Mouse (Mus musculus) hindbrain, embryonic 11.5 days (tissue): Measurements from ENCODE around the gene Hagh. TPM values are rescaled to one million over a fixed set of nuclear protein-coding genes. Genes with fewer than 3 reads are reported as not detected.

Source experiments
- ATAC-seq: fragments of 200-750 bp; cut with Nextera tagmentation; 2 replicates; pipeline ENCODE4 v1.8.0; 2017; ENCODE audit warnings: mild to moderate bottlenecking, moderate TSS enrichment, moderate library complexity; ENCODE audit not compliant: low FRiP score
- DNase-seq: peaks from one replicate; pipeline ENCODE4 v3.0.0-alpha.2; 2015; ENCODE audit warnings: low spot score
- H3K27ac ChIP-seq: fragments of 300-500 bp; sonication (generic); 2 replicates; pipeline ENCODE4 v1.5.1; 2014; ENCODE audit warnings: mild to moderate bottlenecking, low read depth, low read length
- H3K27me3 ChIP-seq: fragments of 300-500 bp; sonication (generic); 2 replicates; pipeline ENCODE4 v1.6.1; 2014; ENCODE audit warnings: mild to moderate bottlenecking, low read length, moderate library complexity, mixed read lengths; ENCODE audit not compliant: control insufficient read depth, insufficient read depth
- H3K36me3 ChIP-seq: fragments of 300-500 bp; sonication (generic); 2 replicates; pipeline ENCODE4 v1.6.1; 2014; ENCODE audit warnings: mild to moderate bottlenecking, low read length, moderate library complexity, mixed read lengths; ENCODE audit not compliant: control insufficient read depth, insufficient read depth
- H3K4me1 ChIP-seq: fragments of 300-500 bp; sonication (generic); replicated peaks from 2 replicates; pipeline ENCODE4 v1.6.1; 2014; ENCODE audit warnings: low read length, mixed read lengths; ENCODE audit not compliant: control insufficient read depth, insufficient read depth
- H3K4me2 ChIP-seq: fragments of 300-500 bp; sonication (generic); replicated peaks from 2 replicates; pipeline ENCODE4 v1.6.1; 2014; ENCODE audit warnings: mild to moderate bottlenecking, low read depth, low read length
- H3K4me3 ChIP-seq: fragments of 300-500 bp; sonication (generic); 2 replicates; pipeline ENCODE4 v1.5.1; 2014; ENCODE audit warnings: low read depth, low read length
- H3K9ac ChIP-seq: fragments of 300-500 bp; sonication (generic); 2 replicates; pipeline ENCODE4 v1.6.1; 2014; ENCODE audit warnings: low read depth, low read length
- H3K9me3 ChIP-seq: fragments of 300-500 bp; sonication (generic); 2 replicates; pipeline ENCODE4 v1.6.1; 2016; ENCODE audit warnings: low read length; ENCODE audit not compliant: control insufficient read depth
- WGBS: fragments of 180-500 bp; shearing (Covaris S2); extraction: QIAGEN DNeasy Blood & Tissue Kit; methylation state at CpG from one replicate; pipeline ENCODE4 v1.1.7; 2014; 5-methylcytosine and 5-hydroxymethylcytosine counted together
- polyA plus RNA-seq: library from polyadenylated mRNA; unstranded; fragments of >200 nt; fragmentation: Nextera tagmentation; extraction: Ambion mirVana; gene quantifications from 2 replicates; pipeline ENCODE4 v1.2.1, GENCODE M21; 2014

The Hagh gene
- polyA plus RNA-seq, 1 experiment from 2014 or later: 31.5 TPM

DNA sequence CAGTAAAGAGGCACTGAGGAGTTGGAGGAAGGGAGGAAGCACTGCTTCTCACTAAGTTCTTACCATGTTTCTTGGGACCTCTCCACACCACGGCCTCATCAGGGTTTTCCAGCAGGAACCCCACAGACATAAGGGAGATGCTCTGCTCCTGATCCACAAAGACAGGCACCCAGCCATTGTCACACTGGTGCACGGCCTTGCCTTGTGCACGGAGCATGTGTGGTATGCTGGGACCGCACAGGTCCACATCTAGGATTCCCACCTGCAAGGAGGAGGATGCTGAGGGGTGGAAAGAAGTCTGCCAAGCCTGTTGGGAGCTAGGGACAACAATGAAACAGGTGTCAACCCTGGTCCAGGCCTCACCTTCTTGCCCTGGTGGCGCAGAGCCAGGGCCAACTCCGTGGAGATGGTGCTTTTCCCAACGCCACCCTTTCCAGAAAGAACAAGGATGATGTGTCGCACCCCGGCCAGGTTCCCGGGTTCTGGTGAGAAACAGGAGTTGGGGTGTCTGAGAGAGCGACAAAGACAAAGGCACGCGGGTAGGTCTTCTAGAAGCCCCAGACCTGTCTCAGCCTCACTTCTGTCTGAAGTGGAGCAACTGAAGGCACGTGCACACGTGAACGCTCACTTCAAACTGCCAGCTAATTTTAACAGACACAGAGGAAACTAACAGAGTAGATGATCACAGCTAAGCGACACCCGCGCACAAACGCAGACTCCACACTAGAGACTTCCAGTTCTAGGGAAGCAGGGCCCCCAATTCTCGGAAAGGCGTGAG is 45.6 kb downstream of the Hagh start:
- no peak for DNase-seq
- peaks cover 8% of the 10 kb centered on the region; the same call in 1 of the 2 replicates for H3K4me1 ChIP-seq
- H3K4me2 ChIP-seq: peak overlapping the region; percentile 82
- WGBS: 27% methylated on average over 22 of the region's 22 CpGs
- no peaks in the 10 kb centered on the region for H3K9me3 ChIP-seq
- H3K9ac ChIP-seq: peak overlapping the region; percentile 59
- H3K27ac ChIP-seq: no peak overlapping the region
- no peaks in the 10 kb centered on the region for H3K27me3 ChIP-seq
- 0 out of 2 replicates have a peak, but pooled peaks have one; percentile 1 for ATAC-seq
- peak overlapping the region; percentile 82 for H3K4me3 ChIP-seq
- H3K36me3 ChIP-seq: no peaks in the 10 kb centered on the region; the same call in 1 of the 2 replicates

- no peaks in the 10 kb centered on the region for H3K27me3 ChIP-seq
- peak; percentile 96 for DNase-seq
- H3K4me2 ChIP-seq: peak within 1 kb of the TSS; percentile 91
- peak; percentile 97 for ATAC-seq
- WGBS: under 1% methylated on average over 69 of the region's 69 CpGs
- no peaks in the 10 kb centered on the region for H3K9me3 ChIP-seq
- H3K27ac ChIP-seq: 0 out of 2 replicates have a peak within 1 kb of the TSS, but pooled peaks have one; percentile 62
- H3K9ac ChIP-seq: peak within 1 kb of the TSS; percentile 88
- H3K36me3 ChIP-seq: no peaks in the 10 kb centered on the region; the same call in 1 of the 2 replicates
- H3K4me3 ChIP-seq: peak within 1 kb of the TSS; percentile 92
- H3K4me1 ChIP-seq: peaks cover 8% of the 10 kb centered on the region; the same call in 1 of the 2 replicates
These were observed 46.4 kb downstream of the Hagh start, which contains the start of the genes Nubp2 and Spsb3 for GRCm38 (mm10) chr17:24886134-24886931. Gene Nubp2 (minus strand): TSS chr17:24886349. Gene Spsb3 (plus strand): TSS chr17:24886643.

- Histone ChIP-seq H3K4me3 (peak overlapping the region; percentile 92), H3K27me3 (no peaks in the 10 kb centered on the region), H3K4me1 (peaks cover 8% of the 10 kb centered on the region; the same call in 1 of the 2 replicates), H3K9ac (peak overlapping the region; percentile 88), H3K9me3 (no peaks in the 10 kb centered on the region), H3K36me3 (no peaks in the 10 kb centered on the region; the same call in 1 of the 2 replicates), H3K4me2 (peak overlapping the region; percentile 91), H3K27ac (0 out of 2 replicates have a peak overlapping the region, but pooled peaks have one; percentile 62)
- no peak for DNase-seq
- WGBS: under 1% methylated on average over 18 of the region's 18 CpGs
- ATAC-seq: peak; percentile 36
These were observed 47.0 kb downstream of the Hagh start for GRCm38 (mm10) chr17:24886932-24887271.

GRCm38 (mm10) chr17:24887291-24888080 is 47.5 kb downstream of the Hagh start:
- peak overlapping the region; percentile 92 for H3K4me3 ChIP-seq
- peak; percentile 11 for DNase-seq
- no peaks in the 10 kb centered on the region for H3K27me3 ChIP-seq
- peak overlapping the region; percentile 91 for H3K4me2 ChIP-seq
- no peak overlapping the region for H3K27ac ChIP-seq
- H3K9me3 ChIP-seq: no peaks in the 10 kb centered on the region
- peak overlapping the region; percentile 88 for H3K9ac ChIP-seq
- H3K36me3 ChIP-seq: no peaks in the 10 kb centered on the region; the same call in 1 of the 2 replicates
- WGBS: 68% methylated on average over 18 of the region's 18 CpGs
- H3K4me1 ChIP-seq: peaks cover 8% of the 10 kb centered on the region; the same call in 1 of the 2 replicates
- ATAC-seq: no peak

DNA sequence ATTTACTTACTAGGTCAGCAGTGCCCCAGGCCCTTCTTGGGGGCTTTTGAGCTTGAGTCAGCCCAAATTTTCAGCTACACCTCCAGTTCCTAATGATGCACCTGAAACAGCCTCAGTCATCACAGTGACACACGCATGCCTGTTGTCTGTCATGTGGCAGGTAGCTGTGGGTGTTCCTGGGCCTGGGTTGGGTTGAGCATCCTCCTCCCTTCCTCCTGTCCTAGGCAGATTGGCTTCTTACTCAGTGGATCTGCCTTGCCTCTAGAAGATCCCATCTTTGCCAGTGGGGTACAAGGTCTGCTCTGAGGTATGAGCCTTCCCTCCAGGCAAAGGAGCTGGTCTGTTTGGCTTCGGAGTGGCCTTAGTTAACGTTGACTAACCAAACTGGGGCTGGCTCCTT is 48.9 kb downstream of the Hagh start:
- H3K4me1 ChIP-seq: peaks cover 8% of the 10 kb centered on the region
- H3K9me3 ChIP-seq: no peaks in the 10 kb centered on the region
- H3K27ac ChIP-seq: no peak overlapping the region
- WGBS: 91% methylated on average over 3 of the region's 3 CpGs
- H3K9ac ChIP-seq: no peak overlapping the region
- H3K4me2 ChIP-seq: no peak overlapping the region
- ATAC-seq (no peak), DNase-seq (no peak)
- no peaks in the 10 kb centered on the region; the same call in 1 of the 2 replicates for H3K36me3 ChIP-seq
- no peaks in the 10 kb centered on the region for H3K27me3 ChIP-seq
- H3K4me3 ChIP-seq: no peak overlapping the region

DNA sequence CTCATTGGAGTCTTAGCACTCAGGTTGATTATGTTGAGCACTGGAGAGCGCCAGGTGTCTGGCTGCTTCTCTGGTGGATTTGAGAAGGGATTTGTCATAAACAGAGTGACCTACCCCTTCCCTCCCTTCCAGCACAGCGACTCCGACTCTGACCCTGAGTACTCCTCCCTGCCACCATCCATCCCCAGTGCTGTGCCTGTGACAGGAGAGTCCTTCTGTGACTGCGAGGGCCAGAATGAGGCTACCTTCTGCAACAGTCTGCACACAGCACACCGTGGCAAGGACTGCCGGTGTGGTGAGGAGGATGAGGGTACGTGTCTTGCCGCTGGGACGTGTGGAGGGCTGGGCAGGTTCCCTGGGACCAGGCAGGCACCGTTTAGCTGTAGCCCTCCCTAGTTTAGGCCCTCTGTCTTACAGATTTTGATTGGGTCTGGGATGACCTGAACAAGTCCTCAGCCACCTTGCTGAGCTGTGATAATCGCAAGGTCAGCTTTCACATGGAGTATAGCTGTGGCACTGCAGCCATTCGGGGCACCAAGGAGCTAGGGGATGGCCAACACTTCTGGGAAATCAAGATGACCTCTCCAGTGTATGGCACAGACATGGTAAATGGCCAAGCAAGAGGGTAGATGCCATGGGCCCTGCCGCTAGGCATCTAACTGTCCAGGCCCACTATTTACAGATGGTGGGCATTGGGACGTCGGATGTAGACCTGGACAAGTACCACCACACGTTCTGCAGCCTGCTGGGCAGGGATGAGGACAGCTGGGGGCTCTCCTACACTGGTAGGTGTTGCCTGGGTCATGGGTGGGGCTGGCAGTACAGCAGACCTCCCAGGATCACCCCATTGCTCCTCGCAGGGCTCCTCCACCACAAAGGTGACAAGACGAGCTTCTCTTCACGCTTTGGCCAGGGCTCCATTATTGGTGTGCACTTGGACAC is 50.5 kb downstream of the Hagh start:
- no peak overlapping the region for H3K4me2 ChIP-seq
- no peaks in the 10 kb centered on the region for H3K27me3 ChIP-seq
- DNase-seq (no peak), ATAC-seq (no peak)
- no peak overlapping the region for H3K4me3 ChIP-seq
- H3K27ac ChIP-seq: no peak overlapping the region
- H3K4me1 ChIP-seq: peaks cover 5% of the 10 kb centered on the region
- WGBS: 87% methylated on average over 19 of the region's 19 CpGs
- no peaks in the 10 kb centered on the region for H3K9me3 ChIP-seq
- no peak overlapping the region for H3K9ac ChIP-seq
- no peaks in the 10 kb centered on the region; the same call in 1 of the 2 replicates for H3K36me3 ChIP-seq

DNA sequence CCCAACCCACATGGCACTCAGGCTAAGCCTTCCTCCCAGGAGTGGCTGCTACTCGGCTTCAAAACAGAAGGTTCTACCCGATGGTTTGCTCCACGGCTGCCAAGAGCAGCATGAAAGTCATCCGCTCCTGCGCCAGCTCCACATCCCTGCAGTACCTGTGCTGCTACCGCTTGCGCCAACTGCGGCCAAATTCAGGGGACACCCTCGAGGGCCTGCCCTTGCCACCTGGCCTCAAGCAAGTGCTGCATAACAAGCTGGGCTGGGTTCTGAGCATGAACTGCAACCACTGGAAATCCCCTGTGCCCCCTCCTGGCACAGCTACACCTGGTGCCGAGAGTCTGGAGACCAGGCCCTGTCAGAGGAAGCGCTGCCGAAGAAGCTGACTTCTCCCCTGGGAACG is 51.4 kb downstream of the Hagh start:
- H3K27ac ChIP-seq: no peak overlapping the region
- H3K9me3 ChIP-seq: no peaks in the 10 kb centered on the region
- no peaks in the 10 kb centered on the region for H3K27me3 ChIP-seq
- no peak for ATAC-seq
- H3K4me3 ChIP-seq: no peak overlapping the region
- H3K4me2 ChIP-seq: no peak overlapping the region
- peaks cover 2% of the 10 kb centered on the region; the same call in 1 of the 2 replicates for H3K4me1 ChIP-seq
- DNase-seq: no peak
- WGBS: 90% methylated on average over 13 of the region's 13 CpGs
- H3K9ac ChIP-seq: no peak overlapping the region
- H3K36me3 ChIP-seq: no peaks in the 10 kb centered on the region; the same call in 1 of the 2 replicates
